Mouse (Mus musculus) left cerebral cortex, postnatal 10 days (tissue): ENCODE results near the gene Cep41. TPM values are rescaled to one million over a fixed set of nuclear protein-coding genes. Genes with fewer than 3 reads are reported as not detected.

Experiments used
- DNase-seq, 2 experiments: peaks; one replicate each; pipeline ENCODE4 v3.0.0; 2021 to 2022; ENCODE audit warnings: low spot score in 2 of 2, mixed read lengths in 1 of 2; ENCODE audit errors: extremely low spot score in 1 of 2
- intact Hi-C: fragments of 180-260 bp; cut with DNase I; formaldehyde crosslinking; loops from one replicate; pipeline ENCODE4 v1.15.1; 2025
- total RNA-seq, 2 experiments: library from RNA; stranded (reverse); gene quantifications; 2 replicates each; pipeline ENCODE4 v1.2.3; 2021

Gene Cep41
- total RNA-seq, 2 experiments from 2014 or later: 7.1 to 7.8 TPM

DNA sequence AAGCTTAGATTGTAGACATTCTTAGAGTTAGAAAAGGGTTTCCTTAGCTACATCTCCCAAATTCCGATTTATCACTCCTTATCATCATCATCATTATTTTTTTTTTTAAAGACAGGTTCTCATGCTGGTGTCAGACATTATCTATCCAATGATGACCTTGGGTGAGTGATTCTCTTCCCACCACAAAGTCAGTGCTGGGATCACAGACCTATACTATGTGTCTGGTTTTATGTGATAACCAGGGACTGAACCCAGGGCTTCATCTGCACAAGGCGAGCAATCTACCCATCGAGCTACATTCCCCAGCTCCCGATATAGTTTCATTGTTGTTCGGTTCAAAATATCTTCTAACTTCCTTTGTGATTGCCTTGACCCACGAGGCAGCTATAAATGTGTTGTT lies 19.9 kb upstream of the Cep41 start:
- intact Hi-C loops: no loop called here
- DNase-seq: no peak

DNA sequence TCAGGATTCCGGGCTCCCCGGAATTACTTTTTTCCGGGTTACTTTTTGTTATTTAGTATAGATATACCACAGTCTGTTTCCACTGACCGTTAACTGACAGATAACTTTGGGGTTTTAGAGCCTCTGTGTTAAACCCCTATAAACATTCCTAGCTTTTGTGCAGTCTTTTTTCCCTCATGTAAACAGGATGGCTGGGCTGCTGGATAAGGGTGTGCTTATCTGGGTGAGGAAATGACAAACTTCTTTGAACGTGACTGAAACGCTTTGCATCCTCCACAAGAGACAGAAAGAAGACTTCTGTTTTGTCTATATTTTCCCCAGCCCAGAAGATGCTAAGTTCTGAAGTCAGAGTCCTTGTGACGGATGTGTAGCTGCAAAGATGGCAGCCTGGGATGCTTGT lies 18.9 kb upstream of the Cep41 start:
- DNase-seq: no peak

GRCm38 (mm10) chr6:30711365-30711763 lies 17.8 kb upstream of the Cep41 start:
- intact Hi-C loops: no loop called here
- DNase-seq: no peak

More for the DNA sequence above, 18.9 kb upstream of the Cep41 start:
- intact Hi-C loops: no loop called here

DNA sequence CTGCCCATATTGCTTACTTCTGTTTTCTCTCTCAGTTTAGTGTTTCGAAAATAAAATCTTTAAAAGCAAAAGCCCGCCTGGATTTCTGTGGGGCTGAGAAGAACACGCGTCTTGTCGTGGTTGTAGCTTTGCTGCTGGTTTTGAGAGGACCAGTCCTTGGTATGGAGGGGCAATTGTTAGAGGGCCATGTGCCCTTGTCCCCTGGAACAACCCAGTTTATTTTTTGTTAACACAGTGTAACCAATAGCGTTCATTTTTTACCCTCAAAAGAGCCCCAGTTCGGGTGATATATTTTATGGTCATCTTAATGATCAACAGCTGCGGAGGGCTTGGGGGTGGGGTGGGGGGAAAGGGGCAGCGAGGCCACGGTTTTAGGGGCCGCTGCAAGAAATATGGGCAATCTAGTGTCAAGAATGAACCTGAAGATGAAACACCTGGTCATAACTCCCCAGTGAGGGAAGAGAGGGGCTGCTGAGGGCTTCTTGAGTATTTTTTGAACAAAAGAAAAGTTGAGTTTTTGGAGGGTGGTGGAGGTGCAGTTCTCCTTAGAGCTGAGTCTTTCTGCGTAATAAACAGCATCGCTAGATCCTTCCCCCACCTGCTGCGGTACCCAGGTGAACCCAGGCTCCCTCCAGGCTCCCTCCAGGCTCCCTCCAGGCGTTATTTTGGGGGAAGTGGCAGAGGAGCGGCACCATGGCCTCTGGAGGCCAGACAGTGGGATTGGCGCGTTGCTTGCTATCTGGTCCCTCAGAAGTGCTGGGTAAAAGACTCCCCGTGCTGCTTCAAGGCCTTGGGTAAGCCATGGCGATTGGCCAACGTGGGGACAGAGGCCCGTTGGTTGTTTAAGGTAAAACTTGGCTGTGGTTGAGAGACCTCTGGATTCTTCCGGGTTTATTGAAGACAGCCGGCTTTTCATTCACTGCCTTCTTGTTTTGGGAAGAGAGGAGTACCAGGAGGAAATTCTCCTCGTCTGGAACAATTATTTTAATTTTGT lies 17.1 kb upstream of the Cep41 start:
- intact Hi-C loops: no loop called here
- no peak for DNase-seq

DNA sequence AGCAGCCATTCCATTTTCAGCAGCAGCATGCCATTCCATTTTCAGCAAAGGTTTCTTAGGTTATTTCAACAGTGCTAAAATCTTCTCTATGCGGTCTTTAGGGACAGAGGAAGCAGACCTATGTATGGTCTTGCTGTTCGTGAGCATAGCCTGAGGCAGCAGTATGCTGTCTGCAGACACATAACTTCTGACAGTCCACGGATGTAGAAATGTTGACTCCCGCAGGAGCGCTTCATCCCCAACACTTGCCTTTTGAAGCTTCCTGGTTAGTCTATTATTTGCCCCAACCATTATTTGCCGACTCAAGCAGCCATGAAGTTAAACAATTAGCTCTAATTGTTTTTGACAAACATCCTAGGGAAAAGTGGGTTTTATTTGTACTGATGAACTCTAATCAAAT lies 15.6 kb upstream of the Cep41 start:
- intact Hi-C loops: no loop called here
- DNase-seq: no peak

GRCm38 (mm10) chr6:30703977-30704602 lies 10.5 kb upstream of the Cep41 start:
- intact Hi-C loops: no loop called here
- DNase-seq: no peak

GRCm38 (mm10) chr6:30703476-30703875 lies 9.9 kb upstream of the Cep41 start:
- intact Hi-C loops: no loop called here
- DNase-seq: no peak

GRCm38 (mm10) chr6:30702881-30703280 lies 9.3 kb upstream of the Cep41 start:
- intact Hi-C loops: no loop called here
- no peak for DNase-seq

GRCm38 (mm10) chr6:30700182-30700581 lies 6.6 kb upstream of the Cep41 start:
- intact Hi-C loops: no loop called here
- no peak for DNase-seq

DNA sequence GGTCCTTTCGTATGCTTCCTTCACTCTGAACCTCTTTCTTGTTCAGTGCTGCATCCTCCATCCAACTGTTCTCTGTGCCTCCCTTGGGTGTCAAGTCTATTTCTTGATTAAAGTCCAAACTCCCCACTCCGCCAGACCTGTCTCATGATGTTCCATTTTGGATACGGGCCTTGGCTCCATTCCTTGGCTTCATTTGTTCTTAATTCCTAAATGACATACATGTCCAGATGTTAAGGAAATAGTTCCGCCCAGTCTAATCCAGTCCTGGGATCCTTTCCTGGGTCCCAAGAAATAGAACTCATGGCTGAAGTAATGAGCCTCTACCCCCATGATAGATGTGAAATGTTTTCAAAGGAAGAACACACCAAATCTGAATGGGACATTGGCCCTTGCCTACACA lies 4.5 kb upstream of the Cep41 start:
- no peak for DNase-seq

DNA sequence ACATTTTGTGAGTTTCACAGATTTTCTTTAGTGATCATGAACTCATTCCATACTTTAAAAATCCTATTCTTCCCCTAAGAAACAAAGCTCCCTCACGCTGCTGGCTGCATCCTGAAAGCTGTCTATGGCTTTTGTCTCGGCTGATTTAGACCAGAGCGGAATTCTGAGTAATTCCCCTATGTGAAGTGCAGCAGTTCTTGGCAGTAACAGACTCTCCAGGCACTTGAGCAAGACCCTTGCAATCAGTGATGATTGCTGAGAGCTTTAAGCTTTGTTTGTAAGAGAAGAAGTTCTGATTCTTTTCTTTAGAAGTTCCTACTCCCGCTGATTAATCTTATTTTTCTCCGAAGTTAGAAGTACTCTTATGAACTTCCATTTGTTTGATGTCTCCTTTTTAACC lies 3.9 kb upstream of the Cep41 start:
- DNase-seq: no peak
- intact Hi-C loops: no loop called here

More for the DNA sequence above, 4.5 kb upstream of the Cep41 start:
- intact Hi-C loops: no loop called here

- intact Hi-C loops: no loop called here
- DNase-seq: no peak
Observed at GRCm38 (mm10) chr6:30695124-30695523, 1.6 kb upstream of the Cep41 start.

- intact Hi-C loops: no loop called here
- peak in 1 of 2 experiments; percentile 48 for DNase-seq
Observed at GRCm38 (mm10) chr6:30694209-30694608, 660 bp upstream of the Cep41 start.

DNA sequence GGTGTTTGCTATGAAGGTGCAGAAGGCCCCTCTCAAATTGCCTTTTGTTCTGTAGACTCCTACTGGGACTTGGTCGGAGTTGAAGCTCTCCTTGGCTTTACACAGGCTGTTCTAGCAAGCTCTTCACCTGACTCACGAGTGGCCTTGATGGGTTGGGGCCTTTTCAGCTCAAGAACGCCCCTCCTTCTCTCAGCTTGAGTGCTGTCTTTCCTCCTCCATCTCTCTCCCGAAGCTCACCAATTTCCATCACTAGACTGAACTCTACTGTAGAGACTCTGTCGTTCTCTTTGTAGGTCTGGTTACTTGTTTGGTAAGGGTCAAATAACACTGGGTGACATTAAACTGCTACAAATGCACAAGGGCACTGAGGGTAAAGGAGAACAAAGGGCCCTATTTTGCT lies 723 bp downstream of the Cep41 start:
- no peak for DNase-seq
- intact Hi-C loops: no loop called here

DNA sequence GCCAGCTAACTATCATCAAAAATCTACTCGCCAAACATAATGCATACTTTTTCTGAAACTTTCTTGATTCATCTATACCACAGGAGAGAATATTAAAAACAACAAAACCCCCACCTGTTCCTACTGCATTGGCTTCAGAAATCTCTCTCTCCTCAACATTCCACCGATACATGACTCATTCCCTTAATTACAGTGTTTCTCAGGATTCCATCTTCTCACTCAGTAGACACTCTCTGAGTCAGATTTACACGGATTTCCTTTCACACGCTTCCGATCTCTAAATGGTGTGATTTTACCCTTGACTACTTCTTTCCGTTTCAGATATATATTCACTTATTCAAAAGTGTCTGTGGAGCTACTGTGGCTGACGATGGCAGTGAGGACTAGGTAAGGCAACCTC lies 6.4 kb downstream of the Cep41 start:
- no peak for DNase-seq
- intact Hi-C loops: no loop called here

- intact Hi-C loops: no loop called here
- no peak for DNase-seq
Observed at GRCm38 (mm10) chr6:30684570-30684969, 9.0 kb downstream of the Cep41 start.

DNA sequence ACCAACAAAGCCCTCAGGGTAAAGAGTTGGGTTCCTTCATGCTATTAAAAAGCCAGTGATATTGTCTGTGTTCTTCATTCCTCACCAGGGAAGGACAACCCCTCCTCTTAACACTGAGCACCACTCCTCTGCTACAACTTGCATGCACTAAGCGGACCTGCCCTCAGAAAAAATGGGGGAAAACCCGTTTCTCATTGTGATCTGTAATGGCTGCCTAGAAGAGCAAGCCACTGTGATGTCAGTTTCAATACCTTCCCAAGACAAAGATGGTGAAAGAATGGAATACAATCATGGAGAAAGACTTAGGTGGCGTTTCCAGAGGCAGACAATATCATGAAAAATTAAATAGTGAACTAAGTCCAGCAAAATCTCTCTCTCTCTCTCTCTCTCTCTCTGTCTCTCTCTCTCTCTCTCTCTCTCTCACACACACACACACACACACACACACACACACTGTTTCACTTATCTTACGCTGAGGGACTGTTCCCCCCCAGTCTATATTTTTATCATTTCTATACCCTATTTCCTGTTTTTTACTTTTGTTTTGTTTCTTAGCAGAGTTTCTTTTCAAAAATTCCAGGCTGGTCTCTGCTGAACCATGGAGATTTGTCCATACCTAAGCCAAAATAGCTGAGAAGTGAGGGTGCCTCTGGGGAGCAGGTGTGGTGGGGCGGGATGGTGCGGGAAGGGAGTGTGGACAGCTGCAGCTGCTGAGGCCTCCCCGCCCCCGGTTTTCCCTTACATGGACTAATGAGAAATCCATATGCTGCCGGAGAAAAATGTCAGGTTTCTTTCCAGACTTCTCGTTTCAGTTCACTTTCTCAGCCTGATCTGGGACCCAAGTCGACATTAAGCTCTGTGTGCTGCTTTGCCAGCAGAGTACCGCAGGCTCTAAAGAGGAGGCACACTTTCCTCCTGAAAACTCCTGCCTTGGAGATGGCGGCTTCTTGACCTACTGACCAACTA lies 11.3 kb downstream of the Cep41 start:
- DNase-seq: no peak
- intact Hi-C loops: no loop called here

- DNase-seq: no peak
- intact Hi-C loops: no loop called here
Observed at GRCm38 (mm10) chr6:30680442-30680841, 13.1 kb downstream of the Cep41 start.

DNA sequence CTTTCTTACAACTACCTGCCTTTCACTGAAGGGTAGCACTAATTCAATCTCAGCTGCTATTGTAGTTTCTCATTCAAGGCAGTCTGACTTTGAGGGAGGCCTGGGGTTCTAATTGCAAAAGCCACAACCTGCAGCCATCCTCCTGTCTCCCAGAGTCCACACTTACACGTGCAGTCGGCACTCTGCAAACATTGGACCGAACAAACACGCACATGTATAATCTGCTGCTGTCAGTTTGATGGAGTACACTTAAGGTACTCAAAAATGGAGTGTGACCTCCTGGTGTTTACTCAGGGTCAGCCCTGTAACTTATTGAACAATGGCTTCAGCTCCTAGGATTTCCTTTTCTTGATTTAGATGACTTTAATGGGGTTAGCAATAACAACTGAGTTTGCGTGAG lies 14.0 kb downstream of the Cep41 start:
- intact Hi-C loops: no loop called here
- no peak for DNase-seq
